Mouse (Mus musculus) cerebellum, adult 2 months (tissue): ENCODE measurements at regions not wholly inside any gene's neighbourhood (a gene's known extent, or its start where the extent isn't known, plus 50 kb on each side); places are given as distances from the start of the nearest gene placed in this dataset.

Experiments used
- DNase-seq, 2 experiments: peaks; one replicate each; pipeline ENCODE4 v3.0.0; 2021
- H3K27ac ChIP-seq: fragments of 200-500 bp; 2 replicates; pipeline ENCODE4 v1.5.1; 2012; ENCODE audit warnings: low read length, control low read depth, inconsistent platforms; ENCODE audit not compliant: insufficient read depth
- H3K27me3 ChIP-seq: fragments of 200-500 bp; 2 replicates; pipeline ENCODE4 v1.6.1; 2012; ENCODE audit warnings: inconsistent platforms, mild to moderate bottlenecking, low read length, moderate library complexity; ENCODE audit not compliant: control insufficient read depth, insufficient read depth
- H3K4me1 ChIP-seq: fragments of 200-500 bp; 2 replicates; pipeline ENCODE4 v1.6.1; 2011; ENCODE audit warnings: low read length; ENCODE audit not compliant: control insufficient read depth, insufficient read depth
- H3K4me3 ChIP-seq: fragments of 200-500 bp; replicated peaks from 2 replicates; pipeline ENCODE3; 2011; ENCODE audit warnings: mild to moderate bottlenecking, low read depth, low read length, control low read depth; ENCODE audit not compliant: insufficient read depth
- CTCF ChIP-seq: fragments of 200-500 bp; IDR thresholded peaks from 2 replicates; pipeline ENCODE4 v1.5.1; 2011; ENCODE audit warnings: low read depth, mild to moderate bottlenecking, control low read depth, low read length, moderate library complexity, borderline replicate concordance; ENCODE audit not compliant: insufficient read depth
- POLR2A ChIP-seq: fragments of 200-500 bp; IDR thresholded peaks from 2 replicates; pipeline ENCODE4 v1.6.1; 2011; ENCODE audit warnings: low read length, control low read depth, borderline replicate concordance; ENCODE audit not compliant: insufficient read depth
- WGBS: fragments of 180-500 bp; shearing (Covaris S2); methylation state at CpG from one replicate; pipeline ENCODE4 v1.1.7; 2018; 5-methylcytosine and 5-hydroxymethylcytosine counted together

DNA sequence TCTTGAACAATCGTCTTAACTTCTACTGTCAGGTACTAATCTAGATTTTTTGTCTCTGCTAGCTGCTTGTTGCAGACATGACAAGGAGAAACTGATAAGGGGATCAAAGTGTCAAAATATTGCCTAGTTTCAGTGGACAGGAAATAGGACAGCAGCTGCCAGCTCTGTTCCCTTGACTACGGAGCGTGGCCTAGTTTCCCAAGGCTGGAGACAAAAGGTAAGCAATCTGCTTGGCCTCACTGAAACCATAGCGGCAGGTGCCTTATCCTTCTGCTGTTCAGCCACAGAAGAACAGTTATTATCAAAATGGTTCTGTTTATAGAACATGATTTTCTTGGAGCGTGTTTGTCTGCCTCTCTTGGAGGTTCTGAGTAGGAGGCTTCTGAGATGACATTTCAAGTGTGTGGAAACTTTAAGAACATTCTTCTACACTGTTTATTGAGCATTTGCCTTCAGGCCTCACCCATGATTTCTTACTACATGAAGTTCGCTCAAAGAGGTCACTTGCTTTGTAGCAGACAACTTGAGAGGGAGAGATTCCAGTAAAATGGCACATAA, 712.1 kb downstream of the Sorcs1 start:
- TF ChIP-seq POLR2A (no peak), CTCF (no peak)
- Histone ChIP-seq H3K4me1 (no peaks in the 10 kb centered on the region), H3K4me3 (no peak overlapping the region), H3K27me3 (no peaks in the 10 kb centered on the region), H3K27ac (no peak overlapping the region)
- WGBS = 38% methylated on average over 6 of the region's 6 CpGs
- DNase-seq = peak; percentile 10 to 36

DNA sequence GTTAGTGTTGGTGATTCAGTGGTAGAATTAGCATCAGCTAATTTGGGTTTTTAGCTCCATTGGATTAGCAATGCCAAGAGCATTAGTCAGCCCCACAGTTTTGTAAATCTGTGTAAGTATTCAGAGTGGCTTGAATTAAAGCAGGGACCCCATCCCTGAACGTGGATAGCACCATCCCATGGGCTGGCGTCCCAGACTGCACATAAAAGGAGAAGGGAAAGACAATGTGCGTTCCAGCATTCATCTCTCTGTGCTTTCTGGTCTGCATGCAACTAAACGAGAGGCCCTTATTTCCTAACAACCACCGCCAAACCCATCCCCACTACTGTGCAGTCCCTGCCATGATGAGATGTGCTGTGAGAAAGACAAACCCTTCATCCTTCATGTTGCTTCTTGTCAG, 713.8 kb downstream of the Sorcs1 start:
- Histone ChIP-seq H3K27ac (no peak overlapping the region), H3K4me1 (no peaks in the 10 kb centered on the region), H3K4me3 (no peak overlapping the region), H3K27me3 (no peaks in the 10 kb centered on the region)
- DNase-seq = no peak
- TF ChIP-seq CTCF (no peak), POLR2A (no peak)
- WGBS = 57% methylated on average over 5 of the region's 5 CpGs

- TF ChIP-seq POLR2A (no peak), CTCF (no peak)
- Histone ChIP-seq H3K27me3 (no peaks in the 10 kb centered on the region), H3K4me1 (no peaks in the 10 kb centered on the region), H3K27ac (no peak overlapping the region), H3K4me3 (no peak overlapping the region)
- WGBS = 63% methylated on average over 5 of the region's 5 CpGs
- no peak for DNase-seq
Observed at GRCm38 (mm10) chr19:49958517-49958916, 719.9 kb downstream of the Sorcs1 start.

DNA sequence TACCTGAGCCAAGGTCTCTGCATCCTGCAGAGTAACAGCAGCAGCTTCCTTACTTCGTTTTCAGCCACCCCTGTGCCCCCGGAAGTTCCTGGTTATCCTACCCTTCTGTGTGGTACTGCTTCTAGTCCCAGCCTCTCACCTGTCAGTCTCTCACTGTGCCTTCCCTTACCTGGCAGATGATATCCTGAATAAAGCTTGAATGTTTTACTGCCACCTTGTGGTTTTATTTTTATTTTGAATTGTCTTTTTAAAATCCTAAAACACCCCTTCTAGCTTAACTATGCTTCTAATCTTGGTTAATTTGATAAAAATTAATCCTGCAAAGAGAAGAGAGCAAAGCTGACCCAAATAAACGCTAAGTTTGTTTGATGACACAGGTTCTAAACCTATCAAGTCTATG, 747.2 kb downstream of the Sorcs1 start:
- WGBS = 50% methylated on average over 3 of the region's 3 CpGs
- no peaks in the 10 kb centered on the region for H3K4me1 ChIP-seq
- H3K4me3 ChIP-seq = no peak overlapping the region
- DNase-seq = no peak
- H3K27me3 ChIP-seq = no peaks in the 10 kb centered on the region
- H3K27ac ChIP-seq = no peak overlapping the region
- no peak for TF ChIP-seq POLR2A
- no peak for TF ChIP-seq CTCF

DNA sequence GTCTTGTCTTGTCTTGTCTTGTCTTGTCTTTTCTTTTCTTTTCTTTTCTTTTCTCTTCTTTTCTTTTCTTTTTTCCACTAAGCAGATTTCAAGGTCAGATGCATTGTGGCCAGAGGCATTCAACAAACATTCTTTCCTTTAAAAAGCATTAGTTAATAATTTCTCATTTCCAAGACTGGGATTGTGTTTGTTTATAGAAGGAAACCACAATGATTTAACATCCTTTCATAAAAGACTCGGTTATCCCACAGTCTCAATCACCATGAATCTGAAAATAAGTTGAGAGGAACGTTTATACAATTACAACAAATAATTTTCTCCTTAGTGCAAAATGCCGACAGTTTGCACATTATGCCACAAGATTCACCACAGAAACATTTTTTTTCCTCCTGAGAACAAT, 766.7 kb downstream of the Sorcs1 start:
- WGBS = 75% methylated on average over 3 of the region's 3 CpGs
- no peaks in the 10 kb centered on the region for H3K4me1 ChIP-seq
- no peaks in the 10 kb centered on the region for H3K27me3 ChIP-seq
- no peak overlapping the region for H3K4me3 ChIP-seq
- no peak overlapping the region for H3K27ac ChIP-seq
- no peak for DNase-seq
- TF ChIP-seq POLR2A = no peak
- TF ChIP-seq CTCF = no peak

- WGBS = 89% methylated on average over 3 of the region's 3 CpGs
- Histone ChIP-seq H3K27me3 (no peaks in the 10 kb centered on the region), H3K27ac (no peak overlapping the region), H3K4me3 (no peak overlapping the region), H3K4me1 (no peaks in the 10 kb centered on the region)
- TF ChIP-seq CTCF = no peak
- TF ChIP-seq POLR2A = no peak
- DNase-seq = no peak
Observed at GRCm38 (mm10) chr19:49880241-49880640, 798.2 kb downstream of the Sorcs1 start.

- H3K27ac ChIP-seq = no peak overlapping the region
- DNase-seq = no peak
- no peaks in the 10 kb centered on the region for H3K4me1 ChIP-seq
- H3K4me3 ChIP-seq = no peak overlapping the region
- TF ChIP-seq CTCF (no peak), POLR2A (no peak)
- no peaks in the 10 kb centered on the region for H3K27me3 ChIP-seq
- 55% methylated on average over 7 of the region's 7 CpGs for WGBS
Observed at GRCm38 (mm10) chr19:49860761-49861160, 817.7 kb downstream of the Sorcs1 start.

- TF ChIP-seq CTCF = no peak
- no peak for TF ChIP-seq POLR2A
- no peak overlapping the region for H3K4me3 ChIP-seq
- H3K4me1 ChIP-seq = no peaks in the 10 kb centered on the region
- WGBS = 40% methylated on average over 9 of the region's 9 CpGs
- no peaks in the 10 kb centered on the region for H3K27me3 ChIP-seq
- no peak overlapping the region for H3K27ac ChIP-seq
- DNase-seq = no peak
Observed at GRCm38 (mm10) chr19:49855481-49856035, 822.9 kb downstream of the Sorcs1 start.
